Comparison of ENCODE assay signal across 25 mouse cellular contexts in the genomic region with DNA sequence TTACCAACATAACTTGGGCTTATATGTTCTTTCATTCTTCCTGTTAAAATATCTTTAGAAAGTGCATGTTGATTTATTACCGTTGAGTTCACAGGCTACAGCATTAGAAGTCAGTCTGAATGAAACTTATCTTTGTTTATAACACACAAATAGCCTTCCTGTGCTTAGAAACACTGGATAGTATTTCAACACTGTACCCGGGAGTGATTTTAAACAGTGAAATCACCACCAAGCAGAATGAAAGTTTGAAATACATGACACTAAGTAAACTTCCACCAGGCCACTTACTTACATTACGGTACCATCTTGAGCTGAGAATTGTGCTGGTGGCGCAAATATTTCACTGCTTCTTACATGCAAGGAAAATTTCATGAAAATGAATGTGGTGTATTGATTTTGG.
"Had no signal": no experiment of that assay in that cellular context is flagged by ENCODE, and none has a peak within 500 bp of the region (broad histone marks: within the 10 kb centered on the region; RNA-seq: fewer than 3 reads in every experiment).

No protein-coding gene starts in this region.

- H3K4me3 ChIP-seq: forebrain, embryonic 15.5 days; heart, adult 2 months; heart, embryonic 13.5 days; heart, embryonic 15.5 days; hindbrain, embryonic 12.5 days; hindbrain, embryonic 15.5 days; limb, embryonic 13.5 days; limb, embryonic 15.5 days; liver, embryonic 12.5 days had no signal

- H3K9ac ChIP-seq: forebrain, embryonic 15.5 days; forebrain, postnatal 0 days; heart, embryonic 13.5 days; heart, embryonic 15.5 days; hindbrain, embryonic 12.5 days; hindbrain, embryonic 15.5 days; limb, embryonic 13.5 days; limb, embryonic 15.5 days; liver, embryonic 12.5 days; liver, embryonic 14.5 days had no signal

- DNase-seq: forebrain, postnatal 0 days; gastrocnemius, postnatal 14 days; gastrocnemius, postnatal 36 days; heart, adult 11 months; heart, adult 2 months; heart, postnatal 14 days; heart, postnatal 36 days; kidney, adult 11 months; kidney, adult 9 months; kidney, postnatal 25 days; layer of hippocampus, adult 9-11 months; layer of hippocampus, postnatal 36 days; left cerebral cortex, postnatal 4 days had no signal

- H3K27me3 ChIP-seq: forebrain, embryonic 15.5 days; heart, embryonic 13.5 days; heart, embryonic 15.5 days; hindbrain, embryonic 12.5 days; hindbrain, embryonic 15.5 days; limb, embryonic 13.5 days; limb, embryonic 15.5 days; liver, embryonic 12.5 days had no signal

- H3K9me3 ChIP-seq: forebrain, embryonic 15.5 days; heart, embryonic 13.5 days; heart, embryonic 15.5 days; hindbrain, embryonic 12.5 days; hindbrain, embryonic 15.5 days; limb, embryonic 13.5 days; limb, embryonic 15.5 days; liver, embryonic 12.5 days had no signal

- H3K4me1 ChIP-seq: forebrain, embryonic 15.5 days; heart, embryonic 13.5 days; heart, embryonic 15.5 days; hindbrain, embryonic 12.5 days; hindbrain, embryonic 15.5 days; limb, embryonic 13.5 days; limb, embryonic 15.5 days; liver, embryonic 12.5 days had no signal

- H3K36me3 ChIP-seq: forebrain, embryonic 15.5 days; heart, embryonic 13.5 days; heart, embryonic 15.5 days; hindbrain, embryonic 12.5 days; hindbrain, embryonic 15.5 days; limb, embryonic 13.5 days; limb, embryonic 15.5 days; liver, embryonic 12.5 days had no signal

- H3K27ac ChIP-seq: forebrain, embryonic 15.5 days; heart, adult 2 months; heart, embryonic 13.5 days; heart, embryonic 15.5 days; hindbrain, embryonic 12.5 days; hindbrain, embryonic 15.5 days; hindbrain, postnatal 0 days; limb, embryonic 13.5 days; limb, embryonic 15.5 days; liver, embryonic 12.5 days; liver, embryonic 14.5 days had no signal

- H3K4me2 ChIP-seq: forebrain, embryonic 15.5 days; heart, embryonic 11.5 days; heart, embryonic 13.5 days; heart, embryonic 15.5 days; hindbrain, embryonic 12.5 days; hindbrain, embryonic 15.5 days; limb, embryonic 13.5 days; limb, embryonic 15.5 days; liver, embryonic 12.5 days had no signal

- ATAC-seq: forebrain, embryonic 15.5 days; forebrain, postnatal 0 days; hindbrain, postnatal 0 days; intestine, embryonic 16.5 days; liver, embryonic 12.5 days had no signal
